Mouse (Mus musculus) heart, embryonic 14.5 days (tissue): ENCODE data around the gene Pacs2. TPM values are rescaled to one million over a fixed set of nuclear protein-coding genes. Genes with fewer than 3 reads are reported as not detected.

ENCODE experiments used
- ATAC-seq: fragments of 200-750 bp; cut with Nextera tagmentation; 2 replicates; pipeline ENCODE4 v1.8.0; 2017; ENCODE audit warnings: low read depth, moderate TSS enrichment; ENCODE audit not compliant: insufficient number of reproducible peaks, insufficient read depth, low FRiP score
- H3K27ac ChIP-seq, 2 experiments: fragments of 200-500 bp in 1 of 2; fragments of 300-500 bp in 1 of 2; sonication (generic) in 1 of 2; replicated peaks in 1 of 2; 2 replicates each; pipeline ENCODE4 v1.5.1; 2012 to 2014; ENCODE audit warnings: low read depth in 2 of 2, low read length in 2 of 2, control low read depth in 1 of 2, mild to moderate bottlenecking in 1 of 2, mixed read lengths in 1 of 2; ENCODE audit not compliant: control insufficient read depth in 1 of 2, insufficient read depth in 1 of 2
- H3K27me3 ChIP-seq: fragments of 300-500 bp; sonication (generic); 2 replicates; pipeline ENCODE4 v1.6.1; 2014; ENCODE audit warnings: mild to moderate bottlenecking, low read length, control low read depth; ENCODE audit not compliant: control insufficient read depth, insufficient read depth
- H3K36me3 ChIP-seq: fragments of 300-500 bp; sonication (generic); 2 replicates; pipeline ENCODE4 v1.6.1; 2014; ENCODE audit warnings: mild to moderate bottlenecking, control low read depth, low read length, mixed read lengths; ENCODE audit not compliant: control insufficient read depth, insufficient read depth
- H3K4me1 ChIP-seq, 2 experiments: fragments of 200-500 bp in 1 of 2; fragments of 300-500 bp in 1 of 2; sonication (generic) in 1 of 2; 2 replicates each; pipeline ENCODE4 v1.6.1; 2012 to 2014; ENCODE audit warnings: low read length in 2 of 2, control low read depth in 1 of 2, mixed read lengths in 1 of 2; ENCODE audit not compliant: control insufficient read depth in 2 of 2, insufficient read depth in 2 of 2
- H3K4me2 ChIP-seq: fragments of 300-500 bp; sonication (generic); 2 replicates; pipeline ENCODE4 v1.6.1; 2014; ENCODE audit warnings: mild to moderate bottlenecking, low read length
- H3K4me3 ChIP-seq, 2 experiments: fragments of 200-500 bp in 1 of 2; fragments of 300-500 bp in 1 of 2; sonication (generic) in 1 of 2; 2 replicates each; pipeline ENCODE4 v1.5.1; 2012 to 2014; ENCODE audit warnings: low read length in 2 of 2, mild to moderate bottlenecking in 2 of 2, control low read depth in 1 of 2, low read depth in 1 of 2, moderate library complexity in 1 of 2; ENCODE audit not compliant: control insufficient read depth in 1 of 2, insufficient read depth in 1 of 2
- H3K9ac ChIP-seq: fragments of 300-500 bp; sonication (generic); 2 replicates; pipeline ENCODE4 v1.6.1; 2014; ENCODE audit warnings: mild to moderate bottlenecking, low read length
- H3K9me3 ChIP-seq: fragments of 300-500 bp; sonication (generic); 2 replicates; pipeline ENCODE4 v1.6.1; 2016; ENCODE audit warnings: low read length, control low read depth; ENCODE audit not compliant: control insufficient read depth
- WGBS: fragments of 180-500 bp; shearing (Covaris S2); extraction: QIAGEN DNeasy Blood & Tissue Kit; methylation state at CpG from one replicate; pipeline ENCODE4 v1.1.7; 2014; 5-methylcytosine and 5-hydroxymethylcytosine counted together
- polyA plus RNA-seq: library from polyadenylated mRNA; unstranded; fragments of >200 nt; fragmentation: Nextera tagmentation; extraction: Ambion mirVana; gene quantifications from 2 replicates; pipeline ENCODE4 v1.2.1, GENCODE M21; 2014

The Pacs2 gene
- polyA plus RNA-seq, 1 experiment from 2014 or later: 7.6 TPM

DNA sequence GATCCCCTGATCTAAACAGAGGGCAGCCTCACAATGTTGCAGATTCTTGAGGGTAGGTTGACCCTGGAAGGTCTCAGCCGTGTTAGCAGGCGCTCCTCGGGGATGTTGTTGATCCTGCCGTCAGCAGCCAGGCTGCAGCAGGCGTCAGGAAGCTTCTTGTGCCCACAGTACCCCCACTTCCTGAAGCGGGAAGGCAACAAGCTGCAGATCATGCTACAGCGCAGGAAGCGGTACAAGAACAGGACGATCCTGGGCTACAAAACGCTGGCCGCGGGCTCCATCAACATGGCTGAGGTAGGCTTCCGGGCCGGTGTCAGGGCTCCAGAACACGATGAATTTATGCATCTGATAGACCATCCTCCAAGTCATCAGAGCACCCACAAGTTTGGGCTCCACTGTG lies 32.6 kb downstream of the Pacs2 start:
- Histone ChIP-seq H3K4me1 (peaks cover 11 to 12% of the 10 kb centered on the region in 2 experiments), H3K4me3 (no peak overlapping the region), H3K9ac (no peak overlapping the region), H3K27ac (no peak overlapping the region), H3K9me3 (no peaks in the 10 kb centered on the region), H3K27me3 (no peaks in the 10 kb centered on the region), H3K36me3 (peaks cover 47% of the 10 kb centered on the region), H3K4me2 (no peak overlapping the region)
- 84% methylated on average over 15 of the region's 15 CpGs for WGBS
- no peak for ATAC-seq

DNA sequence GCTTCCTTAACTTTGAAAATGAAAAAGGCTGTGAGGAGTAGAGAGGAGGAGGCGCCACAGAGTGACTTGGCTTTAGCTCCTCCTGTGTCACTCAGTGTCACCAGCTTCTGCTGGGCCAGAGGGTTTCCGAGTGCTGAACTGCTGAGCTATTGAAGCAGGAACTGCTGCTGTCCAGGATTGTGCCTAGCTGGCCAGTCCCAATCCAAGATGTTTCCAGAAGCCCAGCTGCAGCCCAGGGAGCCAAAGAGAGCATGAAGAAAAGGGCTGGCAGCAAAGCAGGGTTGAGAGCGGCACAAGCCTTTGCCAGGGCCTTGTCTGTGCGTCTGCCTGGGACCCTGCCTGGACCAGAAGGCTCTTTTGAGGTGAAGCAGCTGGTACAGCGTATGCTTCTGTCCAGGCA lies 33.8 kb downstream of the Pacs2 start:
- peaks cover 11 to 16% of the 10 kb centered on the region in 2 experiments for H3K4me1 ChIP-seq
- H3K27ac ChIP-seq: no peak overlapping the region
- 87% methylated on average over 5 of the region's 5 CpGs for WGBS
- H3K27me3 ChIP-seq: no peaks in the 10 kb centered on the region
- H3K4me2 ChIP-seq: no peak overlapping the region
- no peak for ATAC-seq
- H3K36me3 ChIP-seq: peaks cover 57% of the 10 kb centered on the region
- H3K9ac ChIP-seq: no peak overlapping the region
- no peak overlapping the region for H3K4me3 ChIP-seq
- no peaks in the 10 kb centered on the region for H3K9me3 ChIP-seq

DNA sequence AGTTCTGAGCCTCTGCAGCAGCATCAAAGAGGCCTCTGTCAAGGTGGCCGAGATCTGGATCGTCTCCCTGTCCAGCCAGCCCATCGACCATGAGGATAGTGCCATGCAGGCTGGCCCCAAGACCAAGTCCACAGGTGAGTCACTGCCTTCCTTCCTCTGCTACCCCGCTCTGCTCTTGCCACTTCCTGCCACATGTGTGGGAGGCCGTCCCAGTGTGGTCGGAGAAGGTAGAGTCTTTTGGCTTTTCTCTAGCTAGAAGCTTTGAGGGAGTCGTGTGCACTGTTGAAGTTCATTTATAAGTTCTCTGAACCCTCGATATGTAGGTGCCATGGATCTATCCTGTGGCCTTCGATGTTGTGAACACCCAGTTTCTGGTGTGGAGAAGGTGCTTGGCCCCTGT lies 35.5 kb downstream of the Pacs2 start:
- H3K9ac ChIP-seq: no peak overlapping the region
- H3K9me3 ChIP-seq: no peaks in the 10 kb centered on the region
- H3K27ac ChIP-seq: no peak overlapping the region
- no peak for ATAC-seq
- no peak overlapping the region for H3K4me3 ChIP-seq
- H3K36me3 ChIP-seq: peaks cover 66% of the 10 kb centered on the region
- H3K27me3 ChIP-seq: no peaks in the 10 kb centered on the region
- peaks cover 11 to 16% of the 10 kb centered on the region in 2 experiments for H3K4me1 ChIP-seq
- no peak overlapping the region for H3K4me2 ChIP-seq
- WGBS: 89% methylated on average over 9 of the region's 9 CpGs

DNA sequence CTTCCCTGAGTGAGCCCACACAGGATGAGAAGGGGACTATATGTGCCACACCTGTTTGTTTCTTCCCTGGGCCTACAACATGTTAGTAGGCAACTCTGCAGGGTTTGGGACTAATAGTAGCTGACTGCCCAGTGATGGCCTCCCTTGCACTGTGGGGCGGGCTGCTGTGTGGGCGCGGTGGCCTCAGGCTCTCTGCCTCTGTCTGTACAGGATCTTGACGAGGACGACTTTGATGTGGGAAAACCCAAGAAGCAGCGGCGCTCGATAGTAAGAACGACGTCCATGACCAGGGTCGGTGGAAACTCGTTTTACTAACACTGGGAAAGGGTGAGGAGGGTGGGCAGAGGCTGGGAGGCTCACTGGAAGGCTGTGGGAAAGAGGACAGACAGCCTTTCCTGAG lies 36.4 kb downstream of the Pacs2 start:
- Histone ChIP-seq H3K4me3 (no peak overlapping the region), H3K36me3 (peaks cover 64% of the 10 kb centered on the region), H3K27me3 (no peaks in the 10 kb centered on the region), H3K4me1 (peaks cover 11 to 16% of the 10 kb centered on the region in 2 experiments), H3K9me3 (no peaks in the 10 kb centered on the region), H3K4me2 (no peak overlapping the region), H3K9ac (no peak overlapping the region), H3K27ac (no peak overlapping the region)
- WGBS: 84% methylated on average over 12 of the region's 12 CpGs
- no peak for ATAC-seq

DNA sequence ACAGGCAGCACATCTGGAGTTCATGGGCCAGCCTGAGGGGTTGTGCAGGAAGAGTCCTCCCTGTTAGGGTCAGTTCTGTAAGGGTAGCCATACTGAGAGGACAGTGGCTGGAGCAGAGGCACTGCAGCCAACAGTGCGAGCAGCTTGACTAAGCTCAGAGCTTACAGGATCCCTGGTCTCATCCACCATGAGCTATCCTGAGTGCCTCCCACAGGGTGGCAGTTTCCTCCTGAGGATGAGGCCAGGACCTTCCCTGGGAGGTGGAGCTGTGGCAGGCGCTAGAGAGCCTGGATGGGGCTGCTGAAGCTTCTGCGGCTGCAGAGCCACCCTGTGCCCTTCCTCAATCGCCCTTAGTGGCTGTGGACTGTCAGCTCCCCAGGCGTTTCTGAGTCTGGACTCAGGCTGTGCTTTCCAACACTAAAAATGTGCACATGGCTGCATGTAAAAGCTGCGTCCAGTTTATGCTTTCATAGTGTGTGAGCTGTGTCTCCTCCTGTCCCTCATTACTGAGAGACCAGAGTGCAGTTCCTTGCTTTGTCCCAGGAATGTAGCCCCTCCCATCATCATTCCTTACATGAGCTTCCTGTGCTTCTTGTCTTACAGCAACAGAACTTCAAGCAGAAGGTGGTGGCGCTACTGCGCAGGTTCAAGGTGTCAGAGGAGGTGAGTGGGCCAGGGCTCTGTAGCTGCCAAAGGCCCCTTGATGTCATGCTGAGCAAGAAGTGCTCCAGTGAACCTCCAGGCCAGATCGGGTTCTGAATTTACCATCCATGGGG lies 37.5 kb downstream of the Pacs2 start:
- 27% methylated on average over 9 of the region's 9 CpGs for WGBS
- H3K36me3 ChIP-seq: peaks cover 68% of the 10 kb centered on the region
- no peak for ATAC-seq
- no peaks in the 10 kb centered on the region for H3K9me3 ChIP-seq
- peak overlapping the region; percentile 48; the same call in 1 of the 2 replicates for H3K9ac ChIP-seq
- H3K4me1 ChIP-seq: peaks cover 11 to 16% of the 10 kb centered on the region in 2 experiments
- H3K27ac ChIP-seq: peak overlapping the region in 1 of 2 experiments; percentile 57; a peak in 1 of 4 replicates
- H3K4me2 ChIP-seq: no peak overlapping the region
- H3K27me3 ChIP-seq: no peaks in the 10 kb centered on the region
- H3K4me3 ChIP-seq: no peak overlapping the region

DNA sequence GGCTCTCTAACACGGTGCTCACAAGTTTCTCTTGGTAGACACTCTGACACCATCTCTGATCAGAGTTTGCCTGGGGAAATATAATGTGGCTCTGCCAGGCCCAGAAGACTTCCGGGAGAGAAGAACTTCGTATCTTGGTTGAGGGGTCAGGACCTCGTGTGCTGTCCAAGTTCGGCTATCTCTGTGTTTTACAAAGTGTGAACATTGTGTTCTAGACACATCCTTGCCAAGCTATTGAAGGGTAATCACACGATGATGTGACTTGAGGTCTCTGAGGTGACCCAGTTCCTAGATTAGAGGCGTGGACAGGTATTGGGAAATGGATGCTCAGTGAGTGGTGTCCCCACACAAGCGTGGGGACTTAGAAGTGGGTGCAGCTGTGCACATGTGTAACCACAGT lies 41.8 kb downstream of the Pacs2 start:
- Histone ChIP-seq H3K9ac (no peak overlapping the region), H3K36me3 (peaks cover 78% of the 10 kb centered on the region), H3K27ac (no peak overlapping the region), H3K27me3 (no peaks in the 10 kb centered on the region), H3K4me1 (peaks cover 10 to 12% of the 10 kb centered on the region in 2 experiments), H3K4me2 (no peak overlapping the region), H3K9me3 (no peaks in the 10 kb centered on the region), H3K4me3 (no peak overlapping the region)
- WGBS: 54% methylated on average over 8 of the region's 8 CpGs
- no peak for ATAC-seq

DNA sequence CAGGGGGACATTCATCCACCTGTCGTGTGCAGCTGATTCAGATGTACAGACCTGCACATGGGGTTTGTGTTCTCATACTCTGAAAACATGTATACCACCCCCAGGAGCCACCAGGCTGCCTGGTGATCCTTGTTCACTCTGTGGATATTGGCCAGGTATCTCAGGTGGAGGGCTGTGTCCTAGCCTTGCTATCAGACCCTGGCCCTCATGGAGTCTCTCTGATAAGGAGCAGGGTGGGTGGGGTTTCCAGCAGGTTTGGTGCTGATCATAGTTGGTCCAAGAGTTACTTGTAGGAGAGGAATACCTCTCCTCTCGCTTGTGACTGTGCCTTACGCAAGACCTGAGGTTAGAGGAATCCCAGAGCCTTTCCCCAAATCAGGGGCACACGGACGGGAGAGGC lies 45.9 kb downstream of the Pacs2 start:
- no peak for ATAC-seq
- no peaks in the 10 kb centered on the region for H3K4me1 ChIP-seq
- H3K4me3 ChIP-seq: no peak overlapping the region
- H3K27ac ChIP-seq: no peak overlapping the region
- H3K9me3 ChIP-seq: no peaks in the 10 kb centered on the region
- WGBS: 86% methylated on average over 5 of the region's 5 CpGs
- H3K9ac ChIP-seq: no peak overlapping the region
- H3K36me3 ChIP-seq: peaks cover 81% of the 10 kb centered on the region
- H3K4me2 ChIP-seq: no peak overlapping the region
- no peaks in the 10 kb centered on the region for H3K27me3 ChIP-seq

DNA sequence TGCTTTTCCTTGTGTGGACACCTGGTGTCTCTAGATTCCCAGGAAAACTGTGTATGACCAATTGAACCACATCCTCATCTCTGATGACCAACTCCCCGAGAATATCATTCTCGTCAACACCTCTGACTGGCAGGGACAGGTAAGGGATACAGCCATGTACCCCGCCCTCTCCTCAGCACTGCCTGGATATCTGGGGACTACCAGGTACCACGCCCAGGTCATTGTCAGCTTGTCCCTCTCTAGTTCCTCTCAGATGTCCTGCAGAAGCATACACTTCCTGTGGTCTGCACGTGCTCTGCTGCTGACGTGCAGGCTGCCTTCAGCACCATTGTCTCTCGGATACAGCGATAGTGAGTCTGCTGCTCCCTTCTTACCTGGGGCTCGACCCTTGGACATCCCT lies 47.3 kb downstream of the Pacs2 start:
- Histone ChIP-seq H3K36me3 (peaks cover 76% of the 10 kb centered on the region), H3K4me2 (no peak overlapping the region), H3K9ac (no peak overlapping the region), H3K4me1 (no peaks in the 10 kb centered on the region), H3K9me3 (no peaks in the 10 kb centered on the region), H3K4me3 (no peak overlapping the region), H3K27ac (no peak overlapping the region), H3K27me3 (no peaks in the 10 kb centered on the region)
- 79% methylated on average over 9 of the region's 9 CpGs for WGBS
- no peak for ATAC-seq
